Mouse (Mus musculus) gastrocnemius, postnatal 14 days (tissue): ENCODE results near the gene Bahd1. TPM values are rescaled to one million over a fixed set of nuclear protein-coding genes. Genes with fewer than 3 reads are reported as not detected.

ENCODE experiments used
- total RNA-seq, 2 experiments: library from RNA; stranded (reverse); gene quantifications; 2 replicates each; pipeline ENCODE4 v1.2.3; 2021

The Bahd1 gene
- total RNA-seq, 2 experiments from 2014 or later = 4.9 to 5.0 TPM

Other genes with a start within 250 kb of the Bahd1 start
- under 1 TPM; 0.07 to 0.14 TPM for gene Pak6, start 237.1 kb upstream of the Bahd1 start, total RNA-seq
- not detected for gene Ankrd63, start 196.4 kb upstream of the Bahd1 start, total RNA-seq
- under 1 TPM; 0.08 to 0.27 TPM for gene Plcb2, start 171.9 kb upstream of the Bahd1 start, total RNA-seq
- gene Inafm2, start 154.6 kb upstream of the Bahd1 start, total RNA-seq = 1 to 10 TPM; 5.3 TPM
- gene Ccdc9b, start 137.7 kb upstream of the Bahd1 start, total RNA-seq = 1 to 10 TPM; 6.8 to 6.9 TPM
- not detected for gene Phgr1, start 127.6 kb upstream of the Bahd1 start, total RNA-seq
- under 1 TPM; 0.06 to 0.07 TPM for gene Disp2, start 120.7 kb upstream of the Bahd1 start, total RNA-seq
- gene Knstrn, start 86.4 kb upstream of the Bahd1 start, total RNA-seq = 1 to 10 TPM; 3.8 to 4.1 TPM
- 10 to 100 TPM; 68.8 to 85.3 TPM for gene Ivd, start 38.4 kb upstream of the Bahd1 start, total RNA-seq
- gene Chst14, start 26.1 kb downstream of the Bahd1 start, total RNA-seq = 1 to 10 TPM; 5.8 to 6.2 TPM
- 1 to 10 TPM; 5.6 to 6.2 TPM for gene Ccdc32, start 129.0 kb downstream of the Bahd1 start, total RNA-seq
- 1 to 10 TPM; 2.7 to 3.5 TPM for gene Rpusd2, start 134.4 kb downstream of the Bahd1 start, total RNA-seq
- gene Knl1, start 146.7 kb downstream of the Bahd1 start, total RNA-seq = 1 to 10 TPM; 2.2 to 2.3 TPM
- 1 to 10 TPM; 2.6 to 3.1 TPM for gene Rad51, start 212.4 kb downstream of the Bahd1 start, total RNA-seq